Mouse (Mus musculus) liver, adult 2 months (tissue): Measurements from ENCODE around the gene Lrfn1. TPM values are rescaled to one million over a fixed set of nuclear protein-coding genes. Genes with fewer than 3 reads are reported as not detected.
A peak's percentile ranks its signal among the peaks of the same experiment; 100 is the strongest.

ENCODE experiments used
- DNase-seq: peaks from one replicate; pipeline ENCODE4 v3.0.0-alpha.2; 2011; ENCODE audit warnings: low read depth, low spot score; ENCODE audit errors: extremely low read depth
- H3K27ac ChIP-seq: fragments of 200-500 bp; replicated peaks from 2 replicates; pipeline ENCODE4 v1.5.1; 2012; ENCODE audit warnings: low read depth, mild to moderate bottlenecking, control low read depth, inconsistent platforms, low read length; ENCODE audit not compliant: insufficient read depth
- H3K27me3 ChIP-seq: fragments of 200-500 bp; 2 replicates; pipeline ENCODE4 v1.6.1; 2012; ENCODE audit warnings: mild to moderate bottlenecking, moderate library complexity, low read length, inconsistent platforms; ENCODE audit not compliant: control insufficient read depth, insufficient read depth
- H3K36me3 ChIP-seq: fragments of 200-500 bp; 2 replicates; pipeline ENCODE4 v1.6.1; 2012; ENCODE audit warnings: low read length, inconsistent platforms; ENCODE audit not compliant: control insufficient read depth, insufficient read depth
- H3K4me1 ChIP-seq: fragments of 200-500 bp; 2 replicates; pipeline ENCODE4 v1.6.1; 2011; ENCODE audit warnings: low read length; ENCODE audit not compliant: control insufficient read depth, insufficient read depth
- H3K4me3 ChIP-seq: fragments of 200-500 bp; 2 replicates; pipeline ENCODE4 v1.5.1; 2011; ENCODE audit warnings: low read depth, mild to moderate bottlenecking, control low read depth, low read length, moderate library complexity; ENCODE audit not compliant: insufficient read depth
- H3K79me2 ChIP-seq: fragments of 200-500 bp; 2 replicates; pipeline ENCODE4 v1.6.1; 2012; ENCODE audit warnings: inconsistent platforms, mild to moderate bottlenecking, low read length, moderate library complexity; ENCODE audit not compliant: control insufficient read depth, insufficient read depth
- H3K9ac ChIP-seq: fragments of 200-500 bp; 2 replicates; pipeline ENCODE4 v1.6.1; 2012; ENCODE audit warnings: low read depth, mild to moderate bottlenecking, control low read depth, inconsistent platforms, low read length
- CTCF ChIP-seq: fragments of 200-500 bp; IDR thresholded peaks from 2 replicates; pipeline ENCODE4 v1.5.1; 2011; ENCODE audit warnings: low read depth, low read length, control low read depth
- POLR2A ChIP-seq: fragments of 200-500 bp; IDR thresholded peaks from 2 replicates; pipeline ENCODE4 v1.6.1; 2011; ENCODE audit warnings: low read length, control low read depth; ENCODE audit not compliant: insufficient read depth; ENCODE audit errors: extremely low read depth
- WGBS: fragments of 180-500 bp; shearing (Covaris S2); methylation state at CpG from one replicate; pipeline ENCODE4 v1.1.7; 2018; 5-methylcytosine and 5-hydroxymethylcytosine counted together
- polyA plus RNA-seq: library from polyadenylated mRNA; depleted of rRNA; stranded (reverse); fragments of >200 nt; gene quantifications from 2 replicates; pipeline ENCODE4 v1.2.3, GENCODE M21; 2012; rRNA removed
- total RNA-seq: library from RNA; depleted of rRNA; stranded (reverse); fragments of >200 nt; gene quantifications from 2 replicates; pipeline ENCODE4 v1.2.3, GENCODE M21; 2014; rRNA removed

The Lrfn1 gene
- total RNA-seq (0.18 TPM in 1 of 2 replicates, not detected in the other), polyA plus RNA-seq (0.70 and 0.71 TPM in 2 replicates)

- 3% methylated on average over 27 of the region's 97 CpGs for WGBS
- Histone ChIP-seq H3K79me2 (no peaks in the 10 kb centered on the region), H3K9ac (peak within 1 kb of the TSS; percentile 80), H3K4me3 (peak within 1 kb of the TSS; percentile 70), H3K4me1 (0 out of 2 replicates have a peak, but pooled peaks cover 2% of the 10 kb centered on the region), H3K36me3 (no peaks in the 10 kb centered on the region), H3K27ac (no peak within 1 kb of the TSS), H3K27me3 (no peaks in the 10 kb centered on the region; the same call in 1 of the 2 replicates)
- DNase-seq, result no peak
- no peak for TF ChIP-seq POLR2A
These were observed at the start of gene Lrfn1 for GRCm38 (mm10) chr7:28451531-28452360. TSS of gene Lrfn1 (plus strand) at chr7:28451980.

- DNase-seq, result peak; percentile 42
- Histone ChIP-seq H3K27me3 (no peaks in the 10 kb centered on the region), H3K4me1 (no peaks in the 10 kb centered on the region), H3K9ac (no peak overlapping the region), H3K4me3 (no peak overlapping the region), H3K79me2 (no peaks in the 10 kb centered on the region), H3K27ac (peak overlapping the region; percentile 44), H3K36me3 (peaks cover 24% of the 10 kb centered on the region)
- TF ChIP-seq CTCF, result no peak
- no peak for TF ChIP-seq POLR2A
- 65% methylated on average over 3 of the region's 3 CpGs for WGBS
These were observed 40.8 kb upstream of the Lrfn1 start for GRCm38 (mm10) chr7:28410841-28411475.

GRCm38 (mm10) chr7:28412826-28413225, 39.0 kb upstream of the Lrfn1 start:
- Histone ChIP-seq H3K27me3 (no peaks in the 10 kb centered on the region), H3K36me3 (peaks cover 20% of the 10 kb centered on the region), H3K9ac (no peak overlapping the region), H3K79me2 (no peaks in the 10 kb centered on the region), H3K4me3 (no peak overlapping the region), H3K4me1 (no peaks in the 10 kb centered on the region), H3K27ac (no peak overlapping the region)
- TF ChIP-seq CTCF (no peak), POLR2A (no peak)
- 84% methylated on average over 4 of the region's 4 CpGs for WGBS
- no peak for DNase-seq

- H3K79me2 ChIP-seq, result no peaks in the 10 kb centered on the region
- TF ChIP-seq POLR2A (no peak), CTCF (peak; percentile 9; the same call in 1 of the 2 replicates)
- H3K4me1 ChIP-seq, result no peaks in the 10 kb centered on the region
- peaks cover 43% of the 10 kb centered on the region for H3K36me3 ChIP-seq
- H3K9ac ChIP-seq, result no peak overlapping the region
- no peaks in the 10 kb centered on the region for H3K27me3 ChIP-seq
- no peak overlapping the region for H3K4me3 ChIP-seq
- H3K27ac ChIP-seq, result no peak overlapping the region
- DNase-seq, result no peak
These were observed 34.4 kb upstream of the Lrfn1 start for GRCm38 (mm10) chr7:28417368-28417767.

GRCm38 (mm10) chr7:28418096-28418670, 33.6 kb upstream of the Lrfn1 start:
- WGBS, result 74% methylated on average over 8 of the region's 8 CpGs
- DNase-seq, result peak; percentile 29
- no peaks in the 10 kb centered on the region for H3K79me2 ChIP-seq
- H3K4me3 ChIP-seq, result no peak overlapping the region
- TF ChIP-seq POLR2A, result no peak
- TF ChIP-seq CTCF, result no peak
- H3K36me3 ChIP-seq, result peaks cover 43% of the 10 kb centered on the region
- H3K9ac ChIP-seq, result no peak overlapping the region
- no peak overlapping the region for H3K27ac ChIP-seq
- no peaks in the 10 kb centered on the region for H3K4me1 ChIP-seq
- H3K27me3 ChIP-seq, result no peaks in the 10 kb centered on the region
